Mouse (Mus musculus) forebrain, embryonic 11.5 days (tissue): ENCODE measurements around the gene Camkv. TPM values are rescaled to one million over a fixed set of nuclear protein-coding genes. Genes with fewer than 3 reads are reported as not detected.

Experiments
- ATAC-seq: fragments of 200-750 bp; cut with Nextera tagmentation; replicated peaks from 2 replicates; pipeline ENCODE4 v1.8.0; 2017; ENCODE audit warnings: moderate TSS enrichment; ENCODE audit not compliant: low FRiP score
- DNase-seq: peaks from one replicate; pipeline ENCODE4 v3.0.0-alpha.2; 2017; ENCODE audit warnings: low spot score
- H3K27ac ChIP-seq: fragments of 300-500 bp; sonication (generic); 2 replicates; pipeline ENCODE4 v1.5.1; 2014; ENCODE audit warnings: low read depth, low read length
- H3K27me3 ChIP-seq: fragments of 300-500 bp; sonication (generic); 2 replicates; pipeline ENCODE4 v1.6.1; 2014; ENCODE audit warnings: mild to moderate bottlenecking, low read length, mixed read lengths; ENCODE audit not compliant: control insufficient read depth, insufficient read depth
- H3K36me3 ChIP-seq: fragments of 300-500 bp; sonication (generic); 2 replicates; pipeline ENCODE4 v1.6.1; 2014; ENCODE audit warnings: mild to moderate bottlenecking, low read length, moderate library complexity, mixed read lengths; ENCODE audit not compliant: control insufficient read depth, insufficient read depth
- H3K4me1 ChIP-seq: fragments of 300-500 bp; sonication (generic); replicated peaks from 2 replicates; pipeline ENCODE4 v1.6.1; 2014; ENCODE audit warnings: low read length, mixed read lengths; ENCODE audit not compliant: control insufficient read depth, insufficient read depth
- H3K4me2 ChIP-seq: fragments of 300-500 bp; sonication (generic); 2 replicates; pipeline ENCODE4 v1.6.1; 2014; ENCODE audit warnings: low read depth, mild to moderate bottlenecking, low read length, moderate library complexity, mixed read lengths; ENCODE audit not compliant: severe bottlenecking
- H3K4me3 ChIP-seq: fragments of 300-500 bp; sonication (generic); 2 replicates; pipeline ENCODE4 v1.5.1; 2014; ENCODE audit warnings: low read depth, low read length
- H3K9ac ChIP-seq: fragments of 300-500 bp; sonication (generic); 2 replicates; pipeline ENCODE4 v1.6.1; 2014; ENCODE audit warnings: low read length
- H3K9me3 ChIP-seq: fragments of 300-500 bp; sonication (generic); 2 replicates; pipeline ENCODE4 v1.6.1; 2016; ENCODE audit warnings: low read length, mixed read lengths; ENCODE audit not compliant: control insufficient read depth
- WGBS: fragments of 180-500 bp; shearing (Covaris S2); extraction: QIAGEN DNeasy Blood & Tissue Kit; methylation state at CpG from one replicate; pipeline ENCODE4 v1.1.7; 2014; 5-methylcytosine and 5-hydroxymethylcytosine counted together
- polyA plus RNA-seq: library from polyadenylated mRNA; unstranded; fragments of >200 nt; fragmentation: Nextera tagmentation; extraction: Ambion mirVana; gene quantifications from 2 replicates; pipeline ENCODE4 v1.2.1, GENCODE M21; 2014

The Camkv gene
- polyA plus RNA-seq, 1 experiment from 2014 or later = 8.0 TPM

DNA sequence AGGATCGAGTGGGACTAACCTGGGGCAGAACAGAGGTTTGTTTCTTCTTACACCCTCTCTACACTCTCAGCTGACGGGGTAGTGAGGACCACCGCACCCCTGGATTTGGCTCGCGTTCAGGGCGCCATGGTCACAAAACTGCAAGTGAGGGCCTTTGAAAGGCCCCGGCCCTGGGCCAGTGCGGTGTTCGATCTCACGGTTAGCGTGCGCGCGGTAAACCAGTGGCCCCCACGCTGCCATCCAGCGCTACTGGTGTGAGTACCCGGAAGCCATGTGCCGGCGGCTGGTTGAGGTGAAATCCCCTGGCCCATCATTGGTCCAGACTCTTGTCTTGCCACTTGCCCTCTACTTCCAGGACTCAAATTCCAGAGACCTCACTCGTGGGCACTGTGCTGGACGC is 60.0 kb downstream of the Camkv start:
- 94% methylated on average over 21 of the region's 21 CpGs for WGBS
- Histone ChIP-seq H3K27me3 (no peaks in the 10 kb centered on the region), H3K4me2 (no peak overlapping the region), H3K36me3 (no peaks in the 10 kb centered on the region), H3K4me1 (no peaks in the 10 kb centered on the region), H3K27ac (no peak overlapping the region), H3K9me3 (no peaks in the 10 kb centered on the region), H3K9ac (no peak overlapping the region), H3K4me3 (no peak overlapping the region)
- ATAC-seq = no peak
- no peak for DNase-seq

DNA sequence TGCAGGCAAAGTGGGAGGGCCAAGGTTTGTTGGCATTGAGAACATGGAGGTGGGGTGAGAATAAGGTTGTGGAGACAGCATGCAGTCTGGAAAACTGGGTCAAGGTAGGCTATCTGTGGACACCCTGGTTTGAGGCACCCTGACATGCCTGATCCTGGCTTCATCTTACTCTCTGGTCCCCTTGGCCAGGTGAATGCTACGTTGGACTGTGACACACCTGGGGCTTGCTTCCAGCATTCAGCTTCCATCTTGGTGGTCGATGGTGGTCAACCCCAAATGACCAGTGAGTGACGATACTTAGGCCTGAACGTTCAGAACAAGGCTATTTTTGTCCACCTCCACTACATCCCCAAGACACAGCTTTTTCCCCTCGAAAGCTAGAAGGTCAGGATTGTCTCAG is 60.6 kb downstream of the Camkv start, which contains the start of gene Gm20662:
Gene Gm20662 (plus strand): TSS at position 301 of the 400 bp plus-strand sequence.
- Histone ChIP-seq H3K4me3 (no peak within 1 kb of the TSS), H3K9me3 (no peaks in the 10 kb centered on the region), H3K4me1 (no peaks in the 10 kb centered on the region), H3K27me3 (no peaks in the 10 kb centered on the region), H3K9ac (no peak within 1 kb of the TSS), H3K27ac (no peak within 1 kb of the TSS), H3K36me3 (no peaks in the 10 kb centered on the region), H3K4me2 (no peak within 1 kb of the TSS)
- ATAC-seq (no peak), DNase-seq (no peak)
- 92% methylated on average over 5 of the region's 5 CpGs for WGBS

Other genes with a start within 250 kb of the Camkv start
- 13.2 and 15.9 TPM in 2 replicates for gene Sema3f, start 225.2 kb upstream of the Camkv start, polyA plus RNA-seq
- gene Rbm5, start 164.7 kb upstream of the Camkv start, polyA plus RNA-seq = 198 and 206 TPM in 2 replicates
- 112 and 119 TPM in 2 replicates for gene Rbm6, start 62.4 kb upstream of the Camkv start, polyA plus RNA-seq
- 14.7 and 14.9 TPM in 2 replicates for gene Mon1a, start 47.5 kb upstream of the Camkv start, polyA plus RNA-seq
- 0.36 and 0.43 TPM in 2 replicates for gene Mst1r, start 28.8 kb upstream of the Camkv start, polyA plus RNA-seq
- gene Actl11, start 7.2 kb upstream of the Camkv start, polyA plus RNA-seq = not detected in 2 replicates
- gene Traip, start 14.5 kb downstream of the Camkv start, polyA plus RNA-seq = 38.2 and 39.7 TPM in 2 replicates
- gene Uba7, start 39.8 kb downstream of the Camkv start, polyA plus RNA-seq = 7.9 and 8.4 TPM in 2 replicates
- gene Gm20661, start 47.4 kb downstream of the Camkv start, polyA plus RNA-seq = 1.0 and 1.7 TPM in 2 replicates
- 22.8 and 26.5 TPM in 2 replicates for gene Inka1, start 50.2 kb downstream of the Camkv start, polyA plus RNA-seq
- gene Cdhr4, start 56.8 kb downstream of the Camkv start, polyA plus RNA-seq = 1.9 and 3.4 TPM in 2 replicates
- gene Gm20662, start 60.7 kb downstream of the Camkv start, polyA plus RNA-seq = 0.39 and 1.1 TPM in 2 replicates
- gene Ip6k1, start 66.8 kb downstream of the Camkv start, polyA plus RNA-seq = 41.1 and 43.3 TPM in 2 replicates
- 19.9 and 20.7 TPM in 2 replicates for gene Gmppb, start 113.6 kb downstream of the Camkv start, polyA plus RNA-seq
- gene Amigo3, start 117.5 kb downstream of the Camkv start, polyA plus RNA-seq = 2.4 and 2.7 TPM in 2 replicates
- gene Mst1, start 144.8 kb downstream of the Camkv start, polyA plus RNA-seq = 0.28 and 0.56 TPM in 2 replicates
- gene Rnf123, start 147.7 kb downstream of the Camkv start, polyA plus RNA-seq = 34.7 and 37.0 TPM in 2 replicates
- 53.3 and 61.5 TPM in 2 replicates for gene Apeh, start 158.9 kb downstream of the Camkv start, polyA plus RNA-seq